Mouse (Mus musculus) CH12.LX (cell line): ENCODE results near the gene Chga. TPM values are rescaled to one million over a fixed set of nuclear protein-coding genes. Genes with fewer than 3 reads are reported as not detected.

Experiments
- DNase-seq: peaks from one replicate; pipeline ENCODE4 v3.0.0-alpha.2; 2013; ENCODE audit errors: extremely low read depth
- H3K27ac ChIP-seq: 2 replicates; pipeline ENCODE4 v1.5.1; 2012; ENCODE audit warnings: low read depth, mild to moderate bottlenecking, control low read depth, moderate library complexity; ENCODE audit not compliant: insufficient read depth
- H3K27me3 ChIP-seq: replicated peaks from 2 replicates; pipeline ENCODE3; 2012; ENCODE audit warnings: inconsistent platforms
- H3K36me3 ChIP-seq, 2 experiments: replicated peaks in 1 of 2; 2 replicates each; pipeline versions ENCODE3 to v1.6.1; 2012; ENCODE audit warnings: inconsistent platforms in 1 of 2, low read length in 1 of 2, mild to moderate bottlenecking in 1 of 2, mixed read lengths in 1 of 2, moderate library complexity in 1 of 2; ENCODE audit not compliant: control insufficient read depth in 1 of 2, insufficient read depth in 1 of 2
- H3K4me1 ChIP-seq, 2 experiments: 2 replicates each; pipeline ENCODE4 v1.6.1; 2012; ENCODE audit warnings: inconsistent platforms in 1 of 2, moderate library complexity in 1 of 2; ENCODE audit not compliant: insufficient read depth in 2 of 2, control insufficient read depth in 1 of 2
- H3K4me2 ChIP-seq: 2 replicates; pipeline ENCODE4 v1.6.1; 2012; ENCODE audit warnings: low read depth, mild to moderate bottlenecking, control low read depth; ENCODE audit not compliant: poor library complexity, insufficient read depth, severe bottlenecking
- H3K4me3 ChIP-seq, 3 experiments: fragments of 150-350 bp in 1 of 3; sonication (generic) in 1 of 3; replicated peaks in 1 of 3; 2 replicates each; pipeline versions ENCODE3 to v1.5.1; 2011 to 2012; ENCODE audit warnings: low read depth in 2 of 3, low read length in 2 of 3, mild to moderate bottlenecking in 2 of 3, moderate library complexity in 2 of 3, control low read depth in 1 of 3, improper control_type of control experiment in 1 of 3, inconsistent platforms in 1 of 3, mixed read lengths in 1 of 3; ENCODE audit not compliant: poor library complexity in 1 of 3
- H3K79me2 ChIP-seq: replicated peaks from 2 replicates; pipeline ENCODE4 v1.6.1; 2012; ENCODE audit warnings: mild to moderate bottlenecking, moderate library complexity; ENCODE audit not compliant: control insufficient read depth, poor library complexity, insufficient read depth, severe bottlenecking; ENCODE audit errors: extremely low read depth
- H3K9ac ChIP-seq: 2 replicates; pipeline ENCODE4 v1.6.1; 2012; ENCODE audit warnings: low read depth, mild to moderate bottlenecking, control low read depth, moderate library complexity; ENCODE audit not compliant: insufficient read depth
- H3K9me3 ChIP-seq: replicated peaks from 2 replicates; pipeline ENCODE3; 2012; ENCODE audit warnings: low read length, inconsistent platforms, mixed read lengths
- BHLHE40 ChIP-seq: IDR thresholded peaks from 2 replicates; pipeline ENCODE4 v1.6.1; 2011; ENCODE audit warnings: mild to moderate bottlenecking, low read depth, low read length, improper control_type of control experiment
- CHD1 ChIP-seq: IDR thresholded peaks from 2 replicates; pipeline ENCODE4 v1.6.1; 2012; ENCODE audit warnings: low read depth, low read length, improper control_type of control experiment, inconsistent platforms
- CHD2 ChIP-seq: IDR thresholded peaks from 2 replicates; pipeline ENCODE4 v1.6.1; 2011; ENCODE audit warnings: low read length, improper control_type of control experiment
- E2F4 ChIP-seq: IDR thresholded peaks from 2 replicates; pipeline ENCODE4 v1.6.1; 2011; ENCODE audit warnings: low read depth, low read length, improper control_type of control experiment; ENCODE audit not compliant: insufficient replicate concordance
- ELF1 ChIP-seq: IDR thresholded peaks from 2 replicates; pipeline ENCODE4 v1.6.1; 2014; ENCODE audit warnings: low read depth, mild to moderate bottlenecking, inconsistent platforms, low read length, improper control_type of control experiment
- EP300 ChIP-seq: IDR thresholded peaks from 2 replicates; pipeline ENCODE4 v1.6.1; 2011; ENCODE audit warnings: low read length, improper control_type of control experiment
- JUN ChIP-seq: IDR thresholded peaks from 2 replicates; pipeline ENCODE4 v1.6.1; 2011; ENCODE audit warnings: low read depth, mild to moderate bottlenecking, low read length, improper control_type of control experiment, moderate library complexity; ENCODE audit not compliant: insufficient read depth
- JUND ChIP-seq: conservative IDR thresholded peaks from 2 replicates; pipeline ENCODE4 v1.6.1; 2011; ENCODE audit warnings: low read depth, low read length, improper control_type of control experiment
- MAX ChIP-seq: IDR thresholded peaks from 2 replicates; pipeline ENCODE4 v1.6.1; 2011; ENCODE audit warnings: low read length, improper control_type of control experiment
- MAZ ChIP-seq: IDR thresholded peaks from 2 replicates; pipeline ENCODE4 v1.6.1; 2012; ENCODE audit warnings: low read depth, mild to moderate bottlenecking, inconsistent platforms, low read length, improper control_type of control experiment, moderate library complexity
- MXI1 ChIP-seq: IDR thresholded peaks from 2 replicates; pipeline ENCODE4 v1.6.1; 2011; ENCODE audit warnings: mild to moderate bottlenecking, low read depth, low read length, improper control_type of control experiment
- NELFE ChIP-seq: IDR thresholded peaks from 2 replicates; pipeline ENCODE4 v1.6.1; 2011; ENCODE audit warnings: low read depth, low read length, improper control_type of control experiment
- NRF1 ChIP-seq: IDR thresholded peaks from 2 replicates; pipeline ENCODE4 v1.6.1; 2014; ENCODE audit warnings: low read depth, mild to moderate bottlenecking, inconsistent platforms, low read length, improper control_type of control experiment, moderate library complexity
- PAX5 ChIP-seq: IDR thresholded peaks from 2 replicates; pipeline ENCODE4 v1.6.1; 2012; ENCODE audit warnings: low read length, inconsistent platforms, mixed read lengths
- POLR2AphosphoS2 ChIP-seq: IDR thresholded peaks from 2 replicates; pipeline ENCODE4 v1.6.1; 2011; ENCODE audit warnings: low read depth, low read length, improper control_type of control experiment
- TBP ChIP-seq: conservative IDR thresholded peaks from 2 replicates; pipeline ENCODE4 v1.6.1; 2011; ENCODE audit warnings: low read depth, low read length, improper control_type of control experiment
- TCF12 ChIP-seq: IDR thresholded peaks from 2 replicates; pipeline ENCODE4 v1.6.1; 2014; ENCODE audit warnings: low read depth, mild to moderate bottlenecking, inconsistent platforms, low read length, improper control_type of control experiment
- UBTF ChIP-seq: IDR thresholded peaks from 2 replicates; pipeline ENCODE4 v1.6.1; 2012; ENCODE audit warnings: low read depth, mild to moderate bottlenecking, inconsistent platforms, low read length, improper control_type of control experiment, moderate library complexity
- USF1 ChIP-seq: IDR thresholded peaks from 2 replicates; pipeline ENCODE4 v1.6.1; 2014; ENCODE audit warnings: low read depth, mild to moderate bottlenecking, inconsistent platforms, low read length, improper control_type of control experiment
- USF2 ChIP-seq: conservative IDR thresholded peaks from 2 replicates; pipeline ENCODE4 v1.6.1; 2011; ENCODE audit warnings: low read depth, low read length, improper control_type of control experiment
- ZC3H11A ChIP-seq: IDR thresholded peaks from 2 replicates; pipeline ENCODE4 v1.6.1; 2012; ENCODE audit warnings: low read depth, mild to moderate bottlenecking, inconsistent platforms, low read length, improper control_type of control experiment
- ZMIZ1 ChIP-seq: IDR thresholded peaks from 2 replicates; pipeline ENCODE4 v1.6.1; 2012; ENCODE audit warnings: low read depth, mild to moderate bottlenecking, inconsistent platforms, low read length, improper control_type of control experiment
- ZNF384 ChIP-seq: IDR thresholded peaks from 2 replicates; pipeline ENCODE4 v1.6.1; 2012; ENCODE audit warnings: low read depth, low read length, improper control_type of control experiment, inconsistent platforms
- dilution Hi-C: fragments of 300-500 bp; cut with MboI; formaldehyde crosslinking; loops from 2 replicates; pipeline ENCODE4 v1.14.3; 2020; ENCODE audit warnings: low sequenced_read_pairs; ENCODE audit not compliant: extremely low pct_unique_long_range_greater_than_20kb, extremely low pct_ligation_motif_present
- in situ Hi-C: fragments of 300-500 bp; cut with MboI; formaldehyde crosslinking; loops from 3 replicates; pipeline ENCODE4 v1.14.3; 2019; ENCODE audit warnings: low sequenced_read_pairs, low pct_ligation_motif_present, low pct_unique_long_range_greater_than_20kb, mixed read lengths
- polyA plus RNA-seq: library from polyadenylated mRNA; unstranded; fragments of >175 nt; gene quantifications from 2 replicates; pipeline ENCODE4 v1.2.1, GENCODE M21; 2012; ENCODE audit warnings: low read depth; ENCODE audit not compliant: insufficient read length
- total RNA-seq, 2 experiments: library from RNA; depleted of rRNA; stranded (reverse); fragments of 300-350 nt in 1 of 2; fragments of >200 nt in 1 of 2; gene quantifications; 2 replicates each; pipeline ENCODE4 v1.2.3; 2012 to 2014

Gene Chga
- total and polyA plus RNA-seq, 3 experiments: not detected

DNA sequence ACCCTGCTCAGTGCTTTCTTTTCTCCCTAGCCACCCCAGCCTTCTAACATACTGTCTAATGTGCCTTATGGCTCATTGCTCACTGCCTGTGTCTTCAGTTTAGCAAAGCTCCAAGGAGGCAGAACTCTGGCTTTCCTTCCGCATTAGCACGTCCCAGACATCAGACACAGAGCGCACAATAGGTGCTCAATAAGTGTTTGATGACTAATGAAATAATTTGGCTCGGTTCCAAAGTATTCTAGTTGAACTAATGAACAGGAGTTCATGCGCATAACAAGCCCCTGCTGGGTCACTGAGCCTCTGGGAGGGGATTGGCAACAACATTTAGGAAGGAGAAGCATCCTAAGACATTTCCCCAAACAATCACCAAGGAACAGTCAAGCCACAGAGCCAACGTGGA is 2.8 kb upstream of the Chga start:
- dilution Hi-C loops: no loop called here

DNA sequence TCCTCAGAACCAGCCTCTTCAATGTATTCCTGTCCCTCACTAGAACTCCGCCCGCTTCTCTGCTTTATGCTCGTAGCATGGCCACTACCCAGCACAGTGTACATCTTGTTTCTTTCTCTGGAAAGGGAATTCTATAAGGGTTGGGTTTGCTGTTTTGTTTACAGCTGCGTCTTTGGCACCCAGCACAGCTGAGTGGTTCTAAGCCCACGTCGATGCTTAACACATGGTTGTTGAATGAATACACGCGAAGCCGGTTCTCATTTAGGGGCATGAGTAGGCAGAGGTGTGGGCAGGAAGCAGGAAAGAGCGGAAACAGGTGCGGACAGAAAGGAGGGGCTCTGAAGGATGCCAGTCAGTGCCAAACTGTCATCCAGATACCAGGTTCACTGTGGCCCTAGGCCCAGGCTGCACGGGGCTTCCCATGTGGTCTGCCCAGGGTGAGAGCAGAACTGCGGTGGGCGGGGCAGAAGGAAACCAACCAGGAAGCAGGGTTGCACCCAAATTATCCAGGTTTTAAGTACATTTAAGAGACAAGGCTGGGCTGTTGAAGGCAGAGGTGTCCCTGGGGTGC is 979 bp upstream of the Chga start:
- Histone ChIP-seq H3K4me1 (no peaks in the 10 kb centered on the region), H3K27me3 (peaks cover 20% of the 10 kb centered on the region)
- TF ChIP-seq JUND: no peak
- TF ChIP-seq TCF12: no peak
- TF ChIP-seq ZMIZ1: no peak
- no peak for TF ChIP-seq ZNF384
- no peak for TF ChIP-seq JUN
- no peak for TF ChIP-seq NELFE
- no peak for TF ChIP-seq BHLHE40
- TF ChIP-seq, all 38 proteins: peak for 0
- dilution Hi-C loops: no loop called here
- no peaks in the 10 kb centered on the region for H3K9me3 ChIP-seq
- no peak overlapping the region for H3K27ac ChIP-seq
- H3K79me2 ChIP-seq: no peaks in the 10 kb centered on the region
- no peak overlapping the region for H3K9ac ChIP-seq
- H3K4me2 ChIP-seq: no peak overlapping the region
- no peak for DNase-seq
- in situ Hi-C loops: no loop called here
- H3K36me3 ChIP-seq: no peaks in the 10 kb centered on the region
- no peak overlapping the region for H3K4me3 ChIP-seq

More for the DNA sequence above, 2.8 kb upstream of the Chga start:
- in situ Hi-C loops: no loop called here
- H3K9ac ChIP-seq: no peak overlapping the region
- H3K27me3 ChIP-seq: peaks cover 12% of the 10 kb centered on the region
- H3K27ac ChIP-seq: no peak overlapping the region
- H3K36me3 ChIP-seq: no peaks in the 10 kb centered on the region
- no peaks in the 10 kb centered on the region for H3K9me3 ChIP-seq
- H3K4me1 ChIP-seq: no peaks in the 10 kb centered on the region
- no peak for DNase-seq
- TF ChIP-seq JUN: no peak
- no peak for TF ChIP-seq MAX
- TF ChIP-seq NRF1: no peak
- TF ChIP-seq USF1: no peak
- TF ChIP-seq TBP: no peak
- no peak overlapping the region for H3K4me2 ChIP-seq
- no peaks in the 10 kb centered on the region for H3K79me2 ChIP-seq
- no peak overlapping the region for H3K4me3 ChIP-seq

DNA sequence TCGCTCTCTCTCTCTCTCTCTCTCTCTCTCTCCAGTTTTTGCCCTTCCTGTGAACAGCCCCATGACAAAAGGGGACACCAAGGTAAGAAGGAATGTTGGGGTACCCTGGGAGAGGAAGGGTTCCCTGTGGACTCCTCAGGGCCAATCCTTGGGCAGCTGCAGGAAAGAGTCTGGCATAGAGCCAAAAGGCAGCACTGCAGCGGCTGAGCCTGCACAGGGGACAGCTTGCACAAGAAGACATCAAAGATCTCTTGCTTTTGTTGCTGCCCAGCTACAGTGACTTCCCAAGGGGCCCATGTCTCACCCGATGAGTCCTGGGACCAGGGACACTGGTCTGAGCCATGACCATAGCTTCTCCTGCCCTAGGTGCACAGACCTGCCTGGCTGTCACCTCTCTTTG is 1.1 kb downstream of the Chga start:
- in situ Hi-C loops: no loop called here
- TF ChIP-seq MAZ (no peak), CHD1 (no peak), USF2 (no peak), TBP (no peak), BHLHE40 (no peak), POLR2AphosphoS2 (no peak), ELF1 (no peak), UBTF (no peak), PAX5 (no peak), EP300 (no peak), E2F4 (no peak), MAX (no peak), JUND (no peak), MXI1 (no peak), TCF12 (no peak), ZC3H11A (no peak), CHD2 (no peak)
- TF ChIP-seq, all 38 proteins: peak for 0
- Histone ChIP-seq H3K9ac (no peak overlapping the region), H3K4me1 (no peaks in the 10 kb centered on the region), H3K27me3 (peaks cover 20% of the 10 kb centered on the region), H3K9me3 (no peaks in the 10 kb centered on the region), H3K27ac (no peak overlapping the region), H3K79me2 (no peaks in the 10 kb centered on the region), H3K4me3 (no peak overlapping the region), H3K36me3 (no peaks in the 10 kb centered on the region), H3K4me2 (no peak overlapping the region)
- dilution Hi-C loops: no loop called here
- no peak for DNase-seq
